Mouse (Mus musculus) kidney, embryonic 16.5 days (tissue): Measurements from ENCODE around the gene D330020A13Rik. TPM values are rescaled to one million over a fixed set of nuclear protein-coding genes. Genes with fewer than 3 reads are reported as not detected.
A peak's percentile ranks its signal among the peaks of the same experiment; 100 is the strongest.
"Not testable (repeated sequence)": the region's sequence is repeated elsewhere in the genome, so short reads cannot be mapped to it uniquely, and the experiment has no call there.

Experiments used
- ATAC-seq: fragments of 200-750 bp; cut with Nextera tagmentation; 2 replicates; pipeline ENCODE4 v1.8.0; 2017; ENCODE audit warnings: moderate TSS enrichment; ENCODE audit not compliant: low FRiP score, low TSS enrichment
- H3K27ac ChIP-seq: fragments of 300-500 bp; sonication (generic); 2 replicates; pipeline ENCODE4 v1.5.1; 2014; ENCODE audit warnings: low read length
- H3K27me3 ChIP-seq: fragments of 300-500 bp; sonication (generic); 2 replicates; pipeline ENCODE4 v1.6.1; 2014; ENCODE audit warnings: low read length, control low read depth, mixed read lengths; ENCODE audit not compliant: insufficient read depth
- H3K36me3 ChIP-seq: fragments of 300-500 bp; sonication (generic); 2 replicates; pipeline ENCODE4 v1.6.1; 2014; ENCODE audit warnings: low read length, control low read depth, mixed read lengths; ENCODE audit not compliant: insufficient read depth
- H3K4me1 ChIP-seq: fragments of 300-500 bp; sonication (generic); 2 replicates; pipeline ENCODE4 v1.6.1; 2014; ENCODE audit warnings: low read length, control low read depth, mixed read lengths; ENCODE audit not compliant: insufficient read depth
- H3K4me2 ChIP-seq: fragments of 300-500 bp; sonication (generic); replicated peaks from 2 replicates; pipeline ENCODE4 v1.6.1; 2014; ENCODE audit warnings: low read depth, low read length
- H3K4me3 ChIP-seq: fragments of 300-500 bp; sonication (generic); 2 replicates; pipeline ENCODE4 v1.5.1; 2014; ENCODE audit warnings: mild to moderate bottlenecking, low read length
- H3K9ac ChIP-seq: fragments of 300-500 bp; sonication (generic); replicated peaks from 2 replicates; pipeline ENCODE4 v1.6.1; 2014; ENCODE audit warnings: low read length
- H3K9me3 ChIP-seq: fragments of 300-500 bp; sonication (generic); 2 replicates; pipeline ENCODE4 v1.6.1; 2016; ENCODE audit warnings: low read length, control low read depth
- WGBS: fragments of 180-500 bp; shearing (Covaris S2); extraction: QIAGEN DNeasy Blood & Tissue Kit; methylation state at CpG from one replicate; pipeline ENCODE4 v1.1.7; 2014; 5-methylcytosine and 5-hydroxymethylcytosine counted together
- polyA plus RNA-seq: library from polyadenylated mRNA; unstranded; fragments of >200 nt; fragmentation: Nextera tagmentation; extraction: Ambion mirVana; gene quantifications from 2 replicates; pipeline ENCODE4 v1.2.1, GENCODE M21; 2015

The D330020A13Rik gene
- polyA plus RNA-seq, 1 experiment from 2014 or later: 0.65 TPM

GRCm38 (mm10) chr6:120291396-120292009, 2.7 kb upstream of the D330020A13Rik start:
- H3K4me1 ChIP-seq: peaks cover 17% of the 10 kb centered on the region; the same call in 1 of the 2 replicates
- no peak for ATAC-seq
- no peaks in the 10 kb centered on the region for H3K36me3 ChIP-seq
- 87% methylated on average over 7 of the region's 7 CpGs for WGBS
- no peak overlapping the region for H3K4me3 ChIP-seq
- peaks cover 6% of the 10 kb centered on the region; the same call in 1 of the 2 replicates for H3K27me3 ChIP-seq
- no peaks in the 10 kb centered on the region for H3K9me3 ChIP-seq
- H3K27ac ChIP-seq: no peak overlapping the region
- no peak overlapping the region for H3K4me2 ChIP-seq
- no peak overlapping the region for H3K9ac ChIP-seq

GRCm38 (mm10) chr6:120294785-120295133, 595 bp downstream of the D330020A13Rik start:
- under 1% methylated on average over 16 of the region's 16 CpGs for WGBS
- ATAC-seq: peak; percentile 92

DNA sequence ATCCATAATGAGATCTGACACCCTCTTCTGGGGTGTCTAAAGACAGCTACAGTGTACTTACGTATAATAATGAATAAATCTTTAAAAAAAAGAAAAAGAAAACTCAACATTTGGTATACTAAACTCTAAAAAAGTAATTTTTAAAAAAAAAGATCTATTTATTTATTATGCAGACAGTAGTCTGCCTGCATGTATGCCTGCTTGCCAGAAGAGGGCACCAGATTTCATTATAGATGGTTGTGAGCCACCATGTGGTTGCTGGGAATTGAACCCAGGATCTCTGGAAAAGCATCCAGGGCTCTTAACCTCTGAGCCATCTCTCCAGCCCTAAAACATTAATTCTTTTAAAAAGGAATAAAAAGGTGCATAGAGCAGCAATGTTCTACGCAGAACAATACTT, 2.4 kb downstream of the D330020A13Rik start:
- ATAC-seq, H3K4me3 ChIP-seq, H3K9me3 ChIP-seq, H3K36me3 ChIP-seq, H3K27me3 ChIP-seq, H3K4me2 ChIP-seq, H3K4me1 ChIP-seq, H3K9ac ChIP-seq, H3K27ac ChIP-seq: not testable (repeated sequence)
- WGBS: 90% methylated on average over 2 of the region's 2 CpGs

More at GRCm38 (mm10) chr6:120294785-120295133, 595 bp downstream of the D330020A13Rik start:
- no peaks in the 10 kb centered on the region for H3K9me3 ChIP-seq
- peak overlapping the region; percentile 79 for H3K9ac ChIP-seq
- no peaks in the 10 kb centered on the region for H3K36me3 ChIP-seq
- peak overlapping the region; percentile 73 for H3K4me3 ChIP-seq
- H3K4me2 ChIP-seq: peak overlapping the region; percentile 99
- H3K27me3 ChIP-seq: peaks cover 6% of the 10 kb centered on the region; the same call in 1 of the 2 replicates
- 0 out of 2 replicates have a peak, but pooled peaks cover 6% of the 10 kb centered on the region for H3K4me1 ChIP-seq
- peak overlapping the region; percentile 76 for H3K27ac ChIP-seq

GRCm38 (mm10) chr6:120301137-120301536, 7.0 kb downstream of the D330020A13Rik start:
- Histone ChIP-seq H3K27ac (no peak overlapping the region), H3K27me3 (no peaks in the 10 kb centered on the region), H3K9ac (no peak overlapping the region), H3K4me3 (no peak overlapping the region), H3K4me1 (0 out of 2 replicates have a peak, but pooled peaks cover 6% of the 10 kb centered on the region), H3K4me2 (0 out of 2 replicates have a peak overlapping the region, but pooled peaks have one; percentile 25), H3K9me3 (no peaks in the 10 kb centered on the region), H3K36me3 (no peaks in the 10 kb centered on the region)
- 21% methylated on average over 6 of the region's 6 CpGs for WGBS
- ATAC-seq: peak; percentile 59; the same call in 1 of the 2 replicates

DNA sequence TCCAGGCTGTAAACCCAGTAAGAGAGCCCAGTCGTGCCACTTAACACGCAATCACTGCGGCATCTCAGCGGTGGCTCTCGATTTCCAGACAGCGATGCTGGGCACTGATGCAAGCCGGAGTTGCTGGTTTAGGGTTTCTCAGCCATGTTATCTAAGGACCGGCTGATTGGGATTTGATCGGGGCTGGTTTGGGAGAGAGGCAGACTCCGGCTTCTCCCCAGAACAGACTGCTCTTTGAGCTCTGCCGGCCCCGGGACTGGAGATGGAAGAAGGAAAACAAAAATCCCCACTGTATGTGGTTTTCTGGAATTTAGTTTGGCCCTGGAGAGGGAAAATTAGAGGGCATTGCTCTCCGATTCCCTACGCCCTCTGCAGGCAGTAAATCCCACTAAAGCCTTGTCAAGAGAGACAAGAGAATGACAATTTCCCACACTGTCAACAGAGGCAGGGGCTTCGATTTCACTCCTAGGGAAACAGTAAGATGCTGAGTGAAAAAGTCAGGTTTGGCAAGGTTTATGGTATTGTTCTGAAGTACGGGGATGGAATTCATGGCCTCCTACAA, 8.7 kb downstream of the D330020A13Rik start:
- Histone ChIP-seq H3K27ac (no peak overlapping the region), H3K4me2 (peak overlapping the region; percentile 48), H3K27me3 (no peaks in the 10 kb centered on the region), H3K4me3 (peak overlapping the region; percentile 23), H3K9ac (peak overlapping the region; percentile 49), H3K9me3 (no peaks in the 10 kb centered on the region), H3K4me1 (0 out of 2 replicates have a peak, but pooled peaks cover 6% of the 10 kb centered on the region), H3K36me3 (no peaks in the 10 kb centered on the region)
- 14% methylated on average over 16 of the region's 16 CpGs for WGBS
- ATAC-seq: no peak

DNA sequence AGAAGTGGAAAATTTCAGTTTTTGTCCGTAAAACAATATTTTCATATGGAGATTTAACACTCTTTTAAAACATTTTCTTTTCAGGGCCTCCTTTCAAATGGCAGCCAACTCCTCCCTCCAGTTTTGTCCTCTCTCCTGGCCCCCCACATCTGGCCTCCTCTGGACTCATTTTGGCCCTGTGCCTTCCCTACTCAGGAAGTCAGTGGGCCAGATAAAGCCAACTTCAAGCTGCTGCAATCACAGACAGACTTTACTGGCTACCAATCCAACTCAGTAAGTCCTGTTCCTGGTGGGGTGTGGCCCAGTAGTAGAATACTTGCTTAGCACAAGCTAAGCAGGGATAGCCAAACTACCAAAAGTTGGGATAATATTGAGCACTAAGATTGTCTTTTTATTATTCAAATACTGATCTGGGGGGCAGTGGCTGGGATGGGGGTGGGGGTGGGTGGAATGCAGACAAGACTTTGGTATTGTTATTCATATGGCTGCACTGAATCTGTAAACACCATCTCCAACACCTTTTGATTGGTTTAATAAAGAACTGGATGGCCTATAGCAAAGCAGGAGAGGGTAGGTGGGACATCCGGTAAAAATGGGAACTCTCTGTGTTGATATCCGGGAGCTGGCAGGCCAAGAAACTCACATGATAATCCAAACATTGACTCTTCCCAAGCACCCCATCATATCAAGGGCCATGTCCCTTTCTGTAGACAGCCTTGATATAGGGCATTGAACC, 12.9 kb downstream of the D330020A13Rik start:
- Histone ChIP-seq H3K9ac (no peak overlapping the region), H3K27me3 (no peaks in the 10 kb centered on the region), H3K36me3 (no peaks in the 10 kb centered on the region), H3K27ac (no peak overlapping the region), H3K4me2 (no peak overlapping the region), H3K4me3 (no peak overlapping the region), H3K9me3 (no peaks in the 10 kb centered on the region), H3K4me1 (0 out of 2 replicates have a peak, but pooled peaks cover 6% of the 10 kb centered on the region)
- ATAC-seq: no peak
- WGBS: 90% methylated on average over 3 of the region's 3 CpGs

GRCm38 (mm10) chr6:120309338-120309737, 15.2 kb downstream of the D330020A13Rik start:
- no peaks in the 10 kb centered on the region for H3K9me3 ChIP-seq
- H3K4me1 ChIP-seq: no peaks in the 10 kb centered on the region
- H3K36me3 ChIP-seq: no peaks in the 10 kb centered on the region
- no peaks in the 10 kb centered on the region for H3K27me3 ChIP-seq
- no peak for ATAC-seq
- H3K4me2 ChIP-seq: no peak overlapping the region
- 61% methylated on average over 9 of the region's 9 CpGs for WGBS
- no peak overlapping the region for H3K27ac ChIP-seq
- no peak overlapping the region for H3K9ac ChIP-seq
- no peak overlapping the region for H3K4me3 ChIP-seq

GRCm38 (mm10) chr6:120309787-120310186, 15.6 kb downstream of the D330020A13Rik start:
- H3K9me3 ChIP-seq: no peaks in the 10 kb centered on the region
- WGBS: 38% methylated on average over 3 of the region's 3 CpGs
- H3K4me3 ChIP-seq: no peak overlapping the region
- H3K9ac ChIP-seq: no peak overlapping the region
- no peak overlapping the region for H3K4me2 ChIP-seq
- no peaks in the 10 kb centered on the region for H3K36me3 ChIP-seq
- no peak overlapping the region for H3K27ac ChIP-seq
- no peaks in the 10 kb centered on the region for H3K27me3 ChIP-seq
- no peaks in the 10 kb centered on the region for H3K4me1 ChIP-seq
- ATAC-seq: no peak

- Histone ChIP-seq H3K4me3 (no peak overlapping the region), H3K27me3 (no peaks in the 10 kb centered on the region), H3K4me1 (no peaks in the 10 kb centered on the region), H3K27ac (no peak overlapping the region), H3K4me2 (no peak overlapping the region), H3K9me3 (no peaks in the 10 kb centered on the region), H3K36me3 (no peaks in the 10 kb centered on the region), H3K9ac (no peak overlapping the region)
- no peak for ATAC-seq
- WGBS: 56% methylated on average over 5 of the region's 5 CpGs
These were observed 18.3 kb downstream of the D330020A13Rik start for GRCm38 (mm10) chr6:120312443-120312842.
